Mouse (Mus musculus) layer of hippocampus, postnatal 36 days (tissue): ENCODE results near the gene Gm4353. TPM values are rescaled to one million over a fixed set of nuclear protein-coding genes. Genes with fewer than 3 reads are reported as not detected.
A peak's percentile ranks its signal among the peaks of the same experiment; 100 is the strongest.
"Not testable (repeated sequence)": the region's sequence is repeated elsewhere in the genome, so short reads cannot be mapped to it uniquely, and the experiment has no call there.

Source experiments
- DNase-seq, 2 experiments: peaks; one replicate each; pipeline ENCODE4 v3.0.0; 2022
- total RNA-seq, 2 experiments: library from RNA; stranded (reverse); gene quantifications; 2 replicates each; pipeline ENCODE4 v1.2.3; 2021

Gene Gm4353
- 1 to 10 TPM; 2.6 to 4.7 TPM for total RNA-seq

DNA sequence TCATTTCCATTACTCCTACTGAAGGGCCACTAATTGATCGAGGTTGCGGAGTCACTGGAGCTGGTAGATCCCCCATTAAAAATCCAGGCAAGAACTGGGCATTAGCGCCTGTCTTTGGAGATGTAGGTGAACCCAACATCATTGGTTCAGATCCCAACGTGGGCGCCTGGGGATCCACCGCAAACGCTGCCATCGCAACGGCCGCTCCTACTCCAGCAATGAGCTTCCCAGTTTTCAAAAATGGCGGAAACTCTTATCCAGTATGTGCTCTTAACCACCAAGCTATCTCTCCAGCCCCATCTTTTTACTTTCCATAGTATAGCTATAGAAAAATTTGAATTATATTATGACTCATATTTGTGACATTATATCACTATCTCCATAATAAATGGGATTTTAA, at the start of gene Gm4353:
Gene Gm4353 (minus strand): TSS at position 270 of the 400 bp plus-strand sequence.
- not testable (repeated sequence) for DNase-seq

GRCm38 (mm10) chr7:116132078-116132477, 47.6 kb upstream of the Gm4353 start:
- peak; percentile 59 to 76 for DNase-seq

DNA sequence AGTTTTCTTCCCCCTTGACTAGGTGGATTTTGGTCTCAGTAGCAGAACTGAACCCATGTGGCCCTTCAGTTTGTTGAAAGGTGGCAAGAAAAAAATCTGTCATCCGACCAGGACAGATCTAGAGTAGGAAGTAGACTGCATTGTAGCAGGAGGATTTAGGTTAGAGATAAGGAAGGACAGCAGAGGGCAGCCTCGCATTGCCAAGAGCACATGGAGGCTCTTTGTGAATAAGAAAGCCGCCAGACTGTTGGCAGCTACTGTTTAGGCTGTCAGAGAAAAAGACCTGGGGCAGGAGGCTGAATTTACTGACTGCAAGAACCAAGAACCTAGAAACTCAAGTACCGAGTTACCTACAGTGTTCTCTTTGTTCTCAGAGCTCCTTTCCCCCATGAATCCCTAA, 47.0 kb upstream of the Gm4353 start:
- DNase-seq = no peak

GRCm38 (mm10) chr7:116129374-116129773, 44.9 kb upstream of the Gm4353 start:
- no peak for DNase-seq

GRCm38 (mm10) chr7:116128286-116128685, 43.9 kb upstream of the Gm4353 start:
- no peak for DNase-seq

GRCm38 (mm10) chr7:116127052-116127451, 42.6 kb upstream of the Gm4353 start:
- DNase-seq = no peak

DNA sequence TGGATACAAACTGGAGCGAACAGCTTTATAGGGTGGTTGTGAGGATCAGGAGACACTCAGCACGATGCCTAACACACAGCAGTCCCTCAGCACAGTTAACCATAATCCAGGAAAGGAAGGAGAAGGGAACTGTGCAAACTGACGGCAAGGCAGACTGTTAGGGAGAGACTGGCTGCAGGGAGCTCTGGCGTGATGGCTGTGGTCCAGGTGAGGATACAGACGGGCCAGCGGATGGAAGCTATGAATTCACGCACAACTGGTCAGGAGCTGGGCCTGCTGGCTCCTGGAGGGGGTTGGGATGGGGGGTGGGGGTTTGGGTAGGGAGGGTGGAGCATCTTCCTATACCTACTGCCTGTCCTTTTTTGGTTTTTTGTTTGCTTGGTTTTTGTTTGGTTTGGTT, 41.2 kb upstream of the Gm4353 start:
- DNase-seq = no peak

- no peak for DNase-seq
Measured at GRCm38 (mm10) chr7:116124057-116124456, 39.6 kb upstream of the Gm4353 start.

GRCm38 (mm10) chr7:116123597-116123985, 39.2 kb upstream of the Gm4353 start:
- DNase-seq = no peak

GRCm38 (mm10) chr7:116122981-116123596, 38.7 kb upstream of the Gm4353 start:
- no peak for DNase-seq

GRCm38 (mm10) chr7:116121202-116121601, 36.8 kb upstream of the Gm4353 start:
- DNase-seq = no peak

- DNase-seq = no peak
Measured at GRCm38 (mm10) chr7:116120737-116121136, 36.3 kb upstream of the Gm4353 start.

GRCm38 (mm10) chr7:116119306-116119857, 34.9 kb upstream of the Gm4353 start:
- no peak for DNase-seq

GRCm38 (mm10) chr7:116115991-116116390, 31.6 kb upstream of the Gm4353 start:
- DNase-seq = no peak

- DNase-seq = no peak
Measured at GRCm38 (mm10) chr7:116115216-116115930, 30.9 kb upstream of the Gm4353 start.

DNA sequence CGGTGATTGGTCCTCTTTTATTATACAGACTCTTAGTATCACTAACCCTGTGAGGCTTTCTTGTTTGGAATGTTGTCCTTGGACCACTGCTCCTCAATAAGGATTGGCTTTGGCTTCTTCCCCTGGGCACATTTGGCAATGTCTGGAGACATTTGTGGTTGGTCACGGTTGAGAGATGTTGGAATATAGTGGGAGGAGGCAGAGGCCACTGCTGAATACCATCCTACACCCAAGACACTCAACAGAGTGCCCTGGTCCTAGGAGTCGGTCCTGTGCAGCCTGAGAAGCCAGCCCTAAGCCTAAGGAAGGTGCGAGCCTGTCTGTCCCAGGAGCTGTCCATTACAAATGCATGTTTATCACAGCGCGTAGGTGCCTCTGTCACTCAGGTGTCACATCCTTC, 27.1 kb upstream of the Gm4353 start:
- no peak for DNase-seq

DNA sequence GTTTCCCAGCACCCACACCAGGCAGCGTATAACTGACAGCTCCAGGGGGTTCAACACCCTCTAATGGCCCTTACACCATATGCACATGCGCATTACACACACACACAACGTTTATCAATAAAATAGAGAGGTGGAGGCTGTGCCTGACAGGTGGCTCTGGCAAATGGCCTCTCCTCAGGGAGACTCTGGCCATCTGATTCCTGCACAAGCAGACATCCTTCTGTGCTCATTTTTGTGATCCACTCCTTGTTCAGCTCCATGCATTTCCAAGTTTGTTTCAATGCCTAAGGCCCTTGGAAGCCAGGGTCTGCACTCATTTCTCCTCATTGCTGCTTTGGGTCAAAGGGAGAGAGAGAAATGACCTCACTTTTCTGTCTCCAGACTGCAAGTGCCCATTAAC, 26.2 kb upstream of the Gm4353 start:
- no peak for DNase-seq

DNA sequence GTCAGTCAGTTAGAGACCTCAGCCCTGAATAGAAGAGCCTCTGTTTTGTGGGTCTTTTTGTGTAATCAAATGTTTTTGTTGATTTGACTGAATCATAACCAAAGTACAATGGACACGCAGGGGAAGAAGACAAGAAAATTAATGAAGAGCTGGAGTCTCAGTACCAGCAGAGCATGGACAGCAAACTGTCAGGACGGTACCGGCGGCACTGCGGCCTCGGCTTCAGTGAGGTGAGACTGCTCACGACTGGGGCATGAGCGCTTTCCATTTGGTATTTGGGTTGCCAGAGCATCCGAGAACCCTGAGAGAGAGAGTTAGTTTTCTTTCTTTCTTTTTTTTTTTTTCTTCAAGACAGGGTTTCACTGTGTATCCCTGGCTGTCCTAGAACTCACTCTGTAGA, 18.7 kb upstream of the Gm4353 start:
- DNase-seq = no peak

- no peak for DNase-seq
Measured at GRCm38 (mm10) chr7:116099952-116100528, 15.6 kb upstream of the Gm4353 start.

GRCm38 (mm10) chr7:116093466-116093850, 9.0 kb upstream of the Gm4353 start:
- DNase-seq = no peak

DNA sequence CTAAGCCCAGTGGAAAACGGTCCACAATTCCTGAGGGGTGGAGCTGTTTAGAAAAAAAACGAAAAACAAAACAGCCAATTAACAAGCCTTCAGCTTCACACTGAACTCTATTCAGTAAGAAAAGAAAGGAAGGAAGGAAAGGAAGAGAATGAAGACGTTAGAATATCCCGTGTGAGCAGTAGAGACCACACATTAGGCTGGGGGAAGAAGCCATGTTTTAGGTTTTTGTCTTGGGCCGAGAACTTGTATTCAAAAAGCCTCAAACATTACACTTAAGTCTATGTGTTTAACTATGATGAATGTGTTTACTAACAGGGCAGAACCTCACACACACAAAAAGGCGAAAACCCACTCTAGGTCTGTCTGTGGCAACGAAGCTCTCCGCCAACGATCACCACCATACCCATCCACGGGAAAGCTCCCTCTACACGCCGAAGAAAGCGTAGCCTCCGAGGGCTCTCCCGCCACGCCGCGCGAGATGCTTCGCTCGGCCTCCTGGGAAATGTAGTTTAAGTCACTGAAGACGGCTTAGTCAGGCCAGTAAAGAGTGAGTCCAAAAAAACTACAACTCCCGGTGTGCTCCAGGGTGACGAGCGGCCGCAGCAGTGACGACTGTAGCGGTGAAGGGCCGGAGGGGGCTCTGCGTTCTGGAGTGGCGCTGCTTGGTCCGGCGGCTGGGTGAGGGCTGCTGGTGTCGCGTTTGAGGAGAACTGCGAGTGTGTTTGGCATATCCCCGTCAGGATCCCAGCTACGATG, 8.5 kb upstream of the Gm4353 start:
- DNase-seq = peak; percentile 95

GRCm38 (mm10) chr7:116060739-116061138, 23.7 kb downstream of the Gm4353 start:
- DNase-seq = no peak

DNA sequence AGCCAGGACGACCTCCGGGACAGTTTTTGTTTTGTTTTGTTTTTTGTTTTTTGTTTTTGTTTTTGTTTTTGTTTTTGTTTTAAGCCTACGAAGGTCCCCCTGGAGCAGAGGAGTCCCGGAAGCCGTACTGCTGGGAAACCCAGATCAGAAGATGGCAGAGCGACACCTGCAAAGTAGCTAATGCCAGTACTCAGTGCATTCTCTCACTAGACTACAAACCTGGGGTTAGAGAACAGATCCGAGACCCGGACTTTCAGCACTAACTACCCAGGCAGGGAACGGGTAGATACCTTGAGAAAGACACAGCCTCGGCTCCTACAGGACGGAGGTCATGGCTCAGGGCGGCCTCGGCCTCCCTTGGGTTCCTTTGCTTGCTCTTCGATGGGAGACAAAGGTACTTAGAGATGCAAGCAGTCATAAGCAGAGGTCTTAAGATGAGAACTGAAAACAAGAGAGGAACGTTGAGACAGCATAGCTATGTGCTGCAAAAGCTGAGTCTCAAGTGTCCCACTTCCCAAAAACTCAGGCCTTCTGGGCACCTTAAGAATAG, 43.9 kb downstream of the Gm4353 start:
- no peak for DNase-seq
